Mouse (Mus musculus): ENCODE results near the gene Hist3h2a. TPM values are rescaled to one million over a fixed set of nuclear protein-coding genes. Genes with fewer than 3 reads are reported as not detected.
"Not testable (repeated sequence)": the region's sequence is repeated elsewhere in the genome, so short reads cannot be mapped to it uniquely, and the experiment has no call there.

The Hist3h2a gene
- polyA plus RNA-seq, 1 experiment from 2014 or later, result 28.4 TPM

- no peak for ATAC-seq (ENCODE audit: insufficient number of reproducible peaks, low FRiP score)
- no peaks in the 10 kb centered on the region for H3K36me3 ChIP-seq
- WGBS, result 16% methylated on average over 23 of the region's 23 CpGs
- H3K4me1 ChIP-seq (replicated peaks), result peaks cover 10% of the 10 kb centered on the region; the same call in 1 of the 2 replicates
- H3K4me3 ChIP-seq, result peak overlapping the region; percentile 42
- peak overlapping the region; percentile 71 for H3K4me2 ChIP-seq
- H3K27me3 ChIP-seq (replicated peaks), result peaks cover 47% of the 10 kb centered on the region
- no peaks in the 10 kb centered on the region for H3K9me3 ChIP-seq (replicated peaks)
- peak overlapping the region; percentile 69; the same call in 1 of the 2 replicates for H3K27ac ChIP-seq (ENCODE audit: poor library complexity, severe bottlenecking)
- peak overlapping the region; percentile 46; the same call in 1 of the 2 replicates for H3K9ac ChIP-seq
These were observed 6.5 kb upstream of the Hist3h2a start for GRCm38 (mm10) chr11:58947798-58948528.

GRCm38 (mm10) chr11:58948542-58949479 lies 5.7 kb upstream of the Hist3h2a start, which contains the start of gene Hist3h2ba:
Gene Hist3h2ba, plus strand, starts transcription at chr11:58948920.
- peaks cover 44% of the 10 kb centered on the region for H3K27me3 ChIP-seq (replicated peaks)
- peak within 1 kb of the TSS; percentile 64 for H3K9ac ChIP-seq
- H3K27ac ChIP-seq (ENCODE audit: poor library complexity, severe bottlenecking), result peak within 1 kb of the TSS; percentile 69
- no peaks in the 10 kb centered on the region for H3K36me3 ChIP-seq
- peak within 1 kb of the TSS; percentile 42 for H3K4me3 ChIP-seq
- peak; percentile 83 for ATAC-seq (ENCODE audit: insufficient number of reproducible peaks, low FRiP score)
- H3K4me2 ChIP-seq, result peak within 1 kb of the TSS; percentile 71
- WGBS, result under 1% methylated on average over 48 of the region's 48 CpGs
- peaks cover 18% of the 10 kb centered on the region; the same call in 1 of the 2 replicates for H3K4me1 ChIP-seq (replicated peaks)
- no peaks in the 10 kb centered on the region for H3K9me3 ChIP-seq (replicated peaks)

GRCm38 (mm10) chr11:58949480-58950431 lies 4.7 kb upstream of the Hist3h2a start:
- H3K27ac ChIP-seq (ENCODE audit: poor library complexity, severe bottlenecking), result peak overlapping the region; percentile 64; the same call in 1 of the 2 replicates
- peak overlapping the region; percentile 71 for H3K4me2 ChIP-seq
- H3K9ac ChIP-seq, result peak overlapping the region; percentile 64
- ATAC-seq (ENCODE audit: insufficient number of reproducible peaks, low FRiP score), result no peak
- 13% methylated on average over 20 of the region's 20 CpGs for WGBS
- H3K27me3 ChIP-seq (replicated peaks), result peaks cover 34% of the 10 kb centered on the region
- peaks cover 18% of the 10 kb centered on the region; the same call in 1 of the 2 replicates for H3K4me1 ChIP-seq (replicated peaks)
- no peaks in the 10 kb centered on the region for H3K36me3 ChIP-seq
- peak overlapping the region; percentile 42 for H3K4me3 ChIP-seq
- no peaks in the 10 kb centered on the region for H3K9me3 ChIP-seq (replicated peaks)

GRCm38 (mm10) chr11:58951210-58951609 lies 3.3 kb upstream of the Hist3h2a start:
- Histone ChIP-seq H3K27me3 (replicated peaks) (peaks cover 22% of the 10 kb centered on the region), H3K4me1 (replicated peaks) (peaks cover 23% of the 10 kb centered on the region), H3K9ac (no peak overlapping the region), H3K36me3 (no peaks in the 10 kb centered on the region), H3K4me3 (no peak overlapping the region), H3K4me2 (no peak overlapping the region), H3K9me3 (replicated peaks) (no peaks in the 10 kb centered on the region), H3K27ac (ENCODE audit: poor library complexity, severe bottlenecking) (no peak overlapping the region)
- no peak for ATAC-seq (ENCODE audit: insufficient number of reproducible peaks, low FRiP score)
- 79% methylated on average over 5 of the region's 5 CpGs for WGBS

GRCm38 (mm10) chr11:58953351-58954169 lies 925 bp upstream of the Hist3h2a start:
- no peaks in the 10 kb centered on the region for H3K9me3 ChIP-seq (replicated peaks)
- H3K9ac ChIP-seq, result peak overlapping the region; percentile 90
- peaks cover 33% of the 10 kb centered on the region for H3K4me1 ChIP-seq (replicated peaks)
- 0 out of 2 replicates have a peak, but pooled peaks have one; percentile 40 for ATAC-seq (ENCODE audit: insufficient number of reproducible peaks, low FRiP score)
- H3K27ac ChIP-seq (ENCODE audit: poor library complexity, severe bottlenecking), result peak overlapping the region; percentile 88
- H3K4me3 ChIP-seq, result peak overlapping the region; percentile 93
- H3K4me2 ChIP-seq, result peak overlapping the region; percentile 95
- peaks cover 19% of the 10 kb centered on the region for H3K36me3 ChIP-seq
- 1% methylated on average over 33 of the region's 33 CpGs for WGBS
- peaks cover 16% of the 10 kb centered on the region for H3K27me3 ChIP-seq (replicated peaks)

GRCm38 (mm10) chr11:58954170-58954419 lies 390 bp upstream of the Hist3h2a start:
- WGBS, result under 1% methylated on average over 17 of the region's 17 CpGs
- ATAC-seq (ENCODE audit: insufficient number of reproducible peaks, low FRiP score), result not testable (repeated sequence)

GRCm38 (mm10) chr11:58955143-58955867 lies 820 bp downstream of the Hist3h2a start:
- H3K4me2 ChIP-seq, result peak overlapping the region; percentile 95
- peaks cover 39% of the 10 kb centered on the region for H3K4me1 ChIP-seq (replicated peaks)
- H3K27ac ChIP-seq (ENCODE audit: poor library complexity, severe bottlenecking), result peak overlapping the region; percentile 98
- WGBS, result under 1% methylated on average over 20 of the region's 20 CpGs
- peaks cover 20% of the 10 kb centered on the region for H3K36me3 ChIP-seq
- peak overlapping the region; percentile 97 for H3K9ac ChIP-seq
- peak overlapping the region; percentile 93 for H3K4me3 ChIP-seq
- H3K9me3 ChIP-seq (replicated peaks), result no peaks in the 10 kb centered on the region
- no peak; the same call in 1 of the 2 replicates for ATAC-seq (ENCODE audit: insufficient number of reproducible peaks, low FRiP score)
- H3K27me3 ChIP-seq (replicated peaks), result peaks cover 12% of the 10 kb centered on the region

More at GRCm38 (mm10) chr11:58954170-58954419, 390 bp upstream of the Hist3h2a start:
- H3K36me3 ChIP-seq, result peaks cover 20% of the 10 kb centered on the region
- H3K4me2 ChIP-seq, result peak overlapping the region; percentile 95
- peak overlapping the region; percentile 93 for H3K4me3 ChIP-seq
- peaks cover 16% of the 10 kb centered on the region for H3K27me3 ChIP-seq (replicated peaks)
- H3K27ac ChIP-seq (ENCODE audit: poor library complexity, severe bottlenecking), result peak overlapping the region; percentile 88
- peaks cover 35% of the 10 kb centered on the region for H3K4me1 ChIP-seq (replicated peaks)
- H3K9me3 ChIP-seq (replicated peaks), result not testable (repeated sequence)
- H3K9ac ChIP-seq, result peak overlapping the region; percentile 90

GRCm38 (mm10) chr11:58955868-58956257 lies 1.4 kb downstream of the Hist3h2a start:
- ATAC-seq (ENCODE audit: insufficient number of reproducible peaks, low FRiP score), result no peak
- H3K4me3 ChIP-seq, result peak overlapping the region; percentile 93
- peaks cover 20% of the 10 kb centered on the region for H3K36me3 ChIP-seq
- H3K9ac ChIP-seq, result peak overlapping the region; percentile 97
- H3K27ac ChIP-seq (ENCODE audit: poor library complexity, severe bottlenecking), result peak overlapping the region; percentile 98; the same call in 1 of the 2 replicates
- peaks cover 39% of the 10 kb centered on the region for H3K4me1 ChIP-seq (replicated peaks)
- WGBS, result 46% methylated on average over 8 of the region's 8 CpGs
- no peaks in the 10 kb centered on the region for H3K9me3 ChIP-seq (replicated peaks)
- H3K4me2 ChIP-seq, result peak overlapping the region; percentile 95
- H3K27me3 ChIP-seq (replicated peaks), result peaks cover 8% of the 10 kb centered on the region

GRCm38 (mm10) chr11:58957226-58957914 lies 2.9 kb downstream of the Hist3h2a start:
- H3K27ac ChIP-seq (ENCODE audit: poor library complexity, severe bottlenecking), result no peak overlapping the region
- no peak for ATAC-seq (ENCODE audit: insufficient number of reproducible peaks, low FRiP score)
- peaks cover 11% of the 10 kb centered on the region for H3K27me3 ChIP-seq (replicated peaks)
- H3K9me3 ChIP-seq (replicated peaks), result peaks cover 6% of the 10 kb centered on the region
- H3K36me3 ChIP-seq, result peaks cover 20% of the 10 kb centered on the region
- H3K4me2 ChIP-seq, result peak overlapping the region; percentile 95
- H3K4me1 ChIP-seq (replicated peaks), result peaks cover 39% of the 10 kb centered on the region
- H3K4me3 ChIP-seq, result peak overlapping the region; percentile 93
- peak overlapping the region; percentile 97 for H3K9ac ChIP-seq
- 90% methylated on average over 5 of the region's 5 CpGs for WGBS
